Mouse (Mus musculus): Measurements from ENCODE around the gene Kdm6b.
"Not testable (repeated sequence)": the region's sequence is repeated elsewhere in the genome, so short reads cannot be mapped to it uniquely, and the experiment has no call there.

The Kdm6b gene

DNA sequence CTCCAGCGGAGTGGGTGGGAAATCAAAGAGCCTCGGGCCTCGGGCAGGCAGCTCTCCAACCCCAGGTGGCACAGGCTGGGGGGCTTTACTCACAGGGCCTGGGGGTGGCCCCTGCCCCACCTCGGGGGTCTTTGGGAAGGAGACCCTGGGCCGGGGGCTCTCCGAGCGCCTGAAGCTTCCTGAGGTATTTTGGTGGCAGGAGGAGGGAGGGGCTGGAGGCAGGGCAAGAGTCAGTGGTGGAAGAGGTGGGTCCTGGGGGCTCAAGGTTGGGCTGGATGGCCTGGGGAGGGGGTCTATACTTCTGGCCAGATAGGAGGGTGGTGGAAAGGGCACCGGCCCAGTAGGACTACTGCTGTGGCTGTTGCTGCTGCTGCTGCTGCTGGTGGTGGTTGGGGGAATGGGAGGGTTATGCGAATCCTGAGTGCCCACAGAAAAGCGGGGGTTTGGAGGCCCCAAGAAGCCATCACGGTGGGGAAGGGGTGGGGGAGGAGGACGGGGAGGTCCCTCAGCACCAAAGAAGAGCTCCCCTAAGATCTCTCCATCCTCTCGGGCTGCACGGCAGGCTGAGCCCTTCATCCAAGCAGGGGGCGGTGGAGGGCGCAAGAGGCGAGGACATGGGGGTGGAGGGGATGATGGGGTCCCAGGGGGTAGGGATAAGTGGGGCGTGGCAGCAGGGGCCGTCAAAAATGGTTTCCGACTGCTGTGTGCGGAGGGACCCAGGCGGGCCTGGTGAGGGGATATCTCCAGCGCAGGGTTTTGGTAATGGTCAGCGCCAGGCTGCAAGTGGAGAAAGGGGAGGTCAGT lies 7.9 kb downstream of the Kdm6b start:
- no peak for DNase-seq

DNA sequence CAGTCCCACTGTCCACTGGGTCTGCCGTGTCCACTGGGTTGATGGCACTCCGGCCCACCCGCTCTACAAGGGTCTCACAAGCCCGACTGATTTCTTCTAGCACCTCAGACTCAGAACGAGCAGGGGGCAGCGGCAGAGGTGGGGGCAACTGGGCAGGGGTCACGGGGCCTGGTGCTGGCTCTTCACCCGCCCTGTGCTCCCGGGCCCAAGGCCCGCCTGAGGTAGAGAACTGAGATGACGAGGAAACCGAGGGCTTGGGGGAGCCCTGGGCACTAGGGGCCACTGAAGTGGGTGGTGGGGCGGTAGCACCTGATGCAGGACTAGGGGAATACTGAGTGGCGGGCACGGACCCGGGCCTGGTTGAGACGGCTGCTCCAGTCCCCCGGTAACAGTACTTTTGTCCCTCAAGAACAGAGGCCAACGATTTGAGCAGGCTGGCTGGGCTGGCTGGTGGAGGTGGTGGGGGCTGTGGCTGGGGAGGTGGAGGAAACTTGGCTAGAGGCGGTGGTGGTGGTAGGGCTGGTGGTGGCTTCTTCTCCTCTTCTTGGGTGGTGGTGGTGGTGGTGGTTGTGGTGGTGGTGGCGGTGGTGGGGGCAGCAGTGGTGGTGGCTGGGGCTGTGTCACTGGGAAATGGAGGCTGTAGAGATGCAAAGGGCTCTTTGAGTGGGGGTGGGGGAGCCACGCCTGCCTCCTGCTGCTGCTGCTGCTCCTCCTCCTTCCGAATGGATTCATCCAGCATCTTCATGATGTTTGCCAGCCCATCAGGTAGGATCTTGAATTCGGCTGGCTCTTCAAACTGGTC lies 8.7 kb downstream of the Kdm6b start:
- no peak for DNase-seq

DNA sequence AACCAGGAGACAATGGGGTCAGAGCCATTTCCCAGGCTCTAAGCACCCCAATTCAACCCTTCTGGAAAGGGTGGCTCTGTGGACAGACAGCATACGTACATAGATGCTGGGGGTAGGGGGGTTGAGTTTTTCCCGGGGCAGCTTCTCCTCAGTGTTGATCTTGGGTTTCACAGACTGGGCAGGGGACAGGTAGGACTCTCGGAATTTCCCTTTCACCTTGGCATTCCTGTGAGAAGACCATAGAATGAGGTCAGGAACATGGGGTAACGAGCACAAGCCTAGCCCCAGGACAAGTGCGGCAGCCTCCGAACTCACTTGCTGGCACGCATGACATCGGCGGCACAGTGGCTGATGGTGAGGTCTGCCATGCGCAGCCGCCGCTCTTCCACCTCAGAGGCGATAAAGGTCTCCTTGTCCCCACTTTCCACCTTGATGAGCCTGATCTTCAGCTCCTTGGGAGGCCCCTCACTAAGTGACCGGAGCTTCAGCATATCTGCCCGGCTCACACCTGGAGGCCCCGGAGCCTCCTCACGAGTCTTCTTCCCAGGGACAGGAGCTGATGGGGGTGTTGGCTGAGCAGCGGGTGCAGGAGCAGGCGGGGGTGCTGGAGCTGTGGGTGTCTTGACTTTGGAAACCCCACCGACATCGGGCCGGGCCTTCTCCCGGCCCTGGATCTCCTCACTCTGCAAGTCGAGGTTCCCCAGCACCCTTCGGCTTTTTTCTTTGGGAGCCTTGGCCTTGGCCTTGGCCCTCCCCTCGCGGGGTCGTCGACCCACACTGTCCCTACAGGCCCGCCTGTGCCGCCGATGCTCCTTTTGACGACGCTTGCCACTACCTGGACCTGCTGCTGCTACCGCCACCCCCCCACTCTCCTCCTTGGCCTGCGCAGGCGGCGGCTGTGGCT lies 9.5 kb downstream of the Kdm6b start:
- DNase-seq: no peak

DNA sequence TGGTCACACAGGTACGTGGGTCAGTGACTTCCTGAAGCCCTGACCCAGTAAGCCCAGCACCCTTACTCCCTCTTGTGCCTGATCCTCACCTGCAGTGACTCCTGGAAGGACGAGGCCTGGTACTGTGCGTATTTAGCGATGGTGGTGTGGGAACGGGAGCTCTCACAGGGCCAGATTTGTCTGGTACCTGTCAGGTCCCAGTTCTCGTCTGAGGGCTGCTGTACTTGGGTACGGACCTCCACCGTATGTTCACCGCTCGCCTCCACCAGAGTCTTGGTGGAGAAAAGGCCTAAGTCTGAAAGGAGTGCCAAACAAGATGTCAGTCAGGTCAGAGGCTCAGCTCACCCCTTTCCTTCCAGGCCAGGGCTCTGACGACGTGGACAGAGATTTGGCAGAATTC lies 11.5 kb downstream of the Kdm6b start:
- no peak for DNase-seq

DNA sequence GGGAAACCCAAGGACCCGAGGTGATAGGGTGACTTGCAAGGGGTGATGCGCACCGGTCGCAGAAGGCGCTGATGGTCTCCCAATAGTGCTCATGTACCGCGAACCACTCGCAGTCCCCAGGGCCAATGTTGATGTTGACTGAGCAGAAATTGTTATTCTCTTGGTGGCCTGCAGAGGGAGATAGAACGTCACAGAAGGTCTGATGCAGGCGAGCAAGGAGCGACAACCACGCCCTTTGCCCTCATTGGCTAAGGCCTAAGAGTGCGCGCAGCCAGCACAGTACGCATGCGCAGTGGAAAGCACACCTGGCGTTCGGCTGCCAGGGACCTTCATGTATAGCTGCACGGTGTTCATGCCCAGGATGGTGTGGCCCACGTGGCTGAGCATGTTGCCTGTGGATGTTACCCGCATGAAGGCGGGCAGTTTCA lies 12.3 kb downstream of the Kdm6b start:
- peak; percentile 95 for DNase-seq

DNA sequence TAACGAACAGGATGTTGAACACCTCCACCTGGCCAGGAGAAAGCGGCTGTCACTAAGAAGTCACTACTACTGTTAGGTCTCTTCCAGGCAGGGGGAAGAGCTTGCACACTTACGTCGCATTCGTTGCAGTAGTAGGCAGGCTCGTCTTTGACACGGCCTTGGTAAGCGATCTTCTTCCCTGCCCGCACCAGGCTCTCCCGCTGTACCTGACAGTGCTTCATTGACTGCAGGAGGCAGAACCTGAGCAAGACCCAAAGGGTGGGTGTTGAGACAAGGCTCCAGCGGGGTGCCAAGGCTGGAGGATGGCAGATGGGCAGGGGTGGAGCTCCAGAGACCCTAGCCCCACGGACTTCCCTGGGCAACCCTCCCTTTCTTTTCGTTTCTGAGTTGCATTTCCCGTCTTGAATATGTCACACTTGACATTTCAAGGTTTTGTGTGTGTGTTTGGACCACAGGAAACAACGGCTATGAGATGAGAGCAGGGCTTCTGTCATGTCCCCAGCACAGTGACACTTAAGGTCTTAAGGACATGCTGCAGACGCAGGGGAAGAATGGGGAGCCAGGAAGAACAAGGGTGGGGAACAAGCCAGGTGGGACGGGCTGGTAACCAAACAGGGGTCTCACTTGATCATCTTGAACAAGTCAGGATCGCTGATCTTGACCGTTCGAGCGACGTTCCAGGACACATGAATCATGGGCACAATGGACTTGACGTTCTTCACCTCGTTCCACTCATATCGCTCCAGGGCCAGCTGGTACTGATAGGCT lies 13.2 kb downstream of the Kdm6b start:
- no peak for DNase-seq

DNA sequence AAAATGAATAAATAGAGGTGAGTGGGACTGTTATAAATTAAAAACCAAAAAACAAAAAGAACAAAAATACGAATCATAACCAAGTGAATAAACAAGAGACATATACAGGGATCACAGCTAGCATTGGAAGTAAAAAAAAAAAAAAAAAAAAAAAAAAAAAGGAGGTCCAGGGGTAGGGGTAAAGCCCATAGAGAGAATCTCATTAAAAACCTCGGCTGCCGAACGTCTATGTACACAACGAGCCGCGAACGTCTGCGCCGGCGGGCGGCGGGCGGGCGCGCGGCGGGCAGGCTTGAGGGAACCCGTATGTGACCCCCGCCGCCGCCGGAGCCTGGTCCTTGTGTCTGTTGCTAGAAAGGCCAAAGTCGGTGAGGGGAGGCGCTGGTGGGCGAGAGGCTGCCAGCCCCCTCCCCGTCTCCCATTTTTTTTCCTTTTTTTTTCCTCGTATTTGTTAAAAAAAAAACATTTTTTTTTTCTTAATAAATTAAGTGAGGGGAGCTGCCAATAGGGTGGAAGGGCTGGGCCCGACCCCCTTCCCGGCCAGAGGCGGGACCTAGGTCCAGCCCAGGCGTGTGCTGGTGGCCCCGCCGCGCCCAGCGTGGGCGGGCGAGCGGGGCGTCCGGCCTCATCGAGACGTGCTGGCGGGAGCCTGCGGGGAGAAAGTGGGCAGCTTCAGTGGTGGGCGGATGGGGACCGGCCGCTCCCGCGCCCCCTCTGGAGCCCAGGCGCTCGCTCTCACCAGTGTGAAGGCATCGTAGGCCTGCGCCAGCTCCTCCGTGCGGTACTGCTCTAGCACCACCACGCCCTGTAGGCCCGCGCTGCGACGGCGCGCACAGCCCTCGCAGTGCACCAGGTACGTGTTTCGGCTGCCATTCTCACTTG lies 14.0 kb downstream of the Kdm6b start:
- DNase-seq: no peak

DNA sequence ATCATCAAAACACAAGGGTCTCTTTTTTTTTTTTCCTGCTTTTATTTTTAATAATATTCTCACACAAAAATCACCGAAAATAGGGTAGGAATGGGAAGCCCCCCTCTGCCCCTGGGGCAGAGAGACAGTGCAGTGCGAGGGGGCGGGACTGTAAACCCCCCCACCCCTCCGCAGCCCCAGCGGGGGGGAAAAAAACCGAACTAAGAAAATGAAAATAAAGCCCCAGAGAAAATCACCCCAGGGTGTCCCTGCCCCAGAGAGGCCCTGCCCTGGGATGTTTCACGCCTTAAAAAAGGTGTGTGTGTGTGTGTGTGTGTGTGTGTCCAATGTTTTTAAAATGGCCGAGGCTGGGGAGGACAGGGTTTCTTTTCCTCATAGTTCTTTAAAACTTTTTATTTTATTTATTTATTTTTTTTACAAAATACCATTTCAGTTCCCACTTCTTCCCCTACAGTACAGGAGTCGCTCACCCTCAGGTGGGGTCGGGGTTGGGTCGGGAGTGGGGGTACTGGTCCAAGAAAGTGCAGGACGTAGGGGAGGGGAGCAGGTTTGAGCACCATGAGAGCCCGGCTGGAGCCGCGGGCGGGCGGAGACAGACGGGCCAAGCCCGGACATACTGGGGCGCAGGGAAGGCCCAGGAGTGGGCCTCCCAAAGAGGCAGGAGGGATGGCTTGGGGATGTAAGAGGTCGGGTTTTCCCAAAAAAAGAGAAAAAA lies 14.8 kb downstream of the Kdm6b start:
- no peak for DNase-seq

DNA sequence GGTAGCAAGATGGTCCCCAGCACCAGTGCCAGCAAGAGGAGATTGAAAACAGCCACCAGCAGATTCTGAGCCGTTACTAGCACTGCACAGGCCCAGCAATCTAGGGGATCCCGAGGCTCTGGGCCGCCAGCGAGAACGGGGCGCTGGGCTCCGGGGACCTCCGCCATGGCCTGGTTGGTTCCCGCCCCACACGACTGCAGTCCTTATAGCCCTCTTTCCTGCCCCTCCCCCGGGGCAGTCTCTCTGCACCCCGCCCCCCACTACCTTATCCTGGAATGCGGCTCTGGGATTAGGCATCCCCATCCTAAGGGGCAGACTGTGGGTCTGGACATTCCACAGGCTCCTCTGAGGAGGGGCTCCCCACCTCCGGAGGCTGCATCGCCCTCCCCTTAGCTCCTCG lies 15.4 kb downstream of the Kdm6b start, which contains the start of gene Tmem88:
Tmem88 (minus strand) TSS at position 176 of the 400 bp plus-strand sequence.
- no peak for DNase-seq

DNA sequence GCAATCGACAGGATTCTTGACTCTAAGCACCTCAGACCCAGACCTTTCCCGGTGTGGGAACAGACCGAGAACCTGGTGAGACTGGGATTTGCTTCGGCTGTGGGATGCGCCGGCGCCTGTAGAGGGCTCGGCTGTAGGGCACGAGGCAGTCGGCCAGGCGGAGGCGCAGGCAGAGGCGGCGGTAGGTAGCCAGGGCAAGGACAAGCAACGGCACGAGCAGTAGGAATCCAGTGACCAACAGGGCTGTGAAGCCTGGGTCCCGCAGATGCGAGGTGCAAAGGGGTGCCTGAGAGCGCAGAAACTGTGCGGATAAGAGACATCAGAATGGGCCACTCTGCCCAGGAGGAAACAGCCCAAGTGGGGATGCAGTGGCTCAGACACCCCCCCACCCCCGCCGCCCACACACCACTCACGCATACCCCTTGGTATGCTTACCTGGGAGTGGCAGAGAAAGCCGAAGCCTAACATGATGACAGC lies 15.9 kb downstream of the Kdm6b start:
- no peak for DNase-seq

DNA sequence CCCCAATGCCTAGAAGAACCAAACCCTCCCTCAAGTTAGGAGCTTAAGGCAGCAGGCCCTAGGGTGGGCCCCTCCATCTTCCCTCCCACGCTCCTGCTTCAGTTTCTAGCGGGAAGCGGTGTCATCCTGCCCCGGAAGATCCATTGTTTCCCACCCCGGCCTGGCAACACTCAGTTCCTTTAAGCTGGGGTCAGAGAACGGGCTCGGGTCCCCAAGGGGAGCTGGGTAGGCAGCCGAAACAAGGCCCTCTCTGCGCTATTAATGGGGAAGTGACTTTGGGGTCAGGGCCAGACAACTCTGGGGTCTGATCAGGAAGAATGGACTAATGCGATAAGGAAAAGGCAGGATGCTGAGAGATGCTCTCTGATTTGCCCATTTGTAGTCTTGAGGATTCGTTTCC lies 16.7 kb downstream of the Kdm6b start:
- no peak for DNase-seq

DNA sequence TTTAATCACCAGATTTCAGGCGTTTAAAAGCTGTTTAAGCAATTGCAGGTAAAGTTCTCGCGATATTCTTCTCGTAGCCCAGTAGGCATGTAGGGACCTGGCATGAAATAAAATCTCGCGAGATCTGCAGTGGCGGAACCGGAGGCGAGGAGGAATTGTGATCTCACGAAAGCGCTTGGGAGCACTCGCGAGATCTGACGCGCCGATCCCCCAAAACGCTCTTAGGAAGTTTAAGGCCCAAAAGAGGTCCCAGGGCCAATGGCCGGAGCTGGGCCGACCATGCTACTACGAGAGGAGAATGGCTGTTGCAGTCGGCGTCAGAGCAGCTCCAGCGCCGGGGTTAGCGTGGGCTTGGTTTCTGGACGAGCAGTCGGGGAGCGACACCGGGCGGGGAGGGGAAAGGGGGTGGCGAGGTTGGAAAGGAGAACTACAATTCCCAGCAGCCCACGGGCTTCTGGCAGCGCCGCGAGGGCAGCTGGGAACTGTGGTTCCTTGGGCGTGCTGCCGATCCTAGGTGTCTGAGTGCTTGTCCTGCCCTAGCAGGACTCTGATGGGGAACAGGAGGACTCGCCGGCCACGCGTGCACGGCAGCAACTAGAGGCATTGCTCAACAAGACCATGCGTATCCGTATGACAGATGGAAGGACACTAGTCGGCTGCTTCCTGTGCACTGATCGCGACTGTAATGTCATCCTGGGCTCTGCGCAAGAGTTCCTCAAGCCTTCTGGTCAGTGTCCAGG lies 17.7 kb downstream of the Kdm6b start:
- peak; percentile 97 for DNase-seq

DNA sequence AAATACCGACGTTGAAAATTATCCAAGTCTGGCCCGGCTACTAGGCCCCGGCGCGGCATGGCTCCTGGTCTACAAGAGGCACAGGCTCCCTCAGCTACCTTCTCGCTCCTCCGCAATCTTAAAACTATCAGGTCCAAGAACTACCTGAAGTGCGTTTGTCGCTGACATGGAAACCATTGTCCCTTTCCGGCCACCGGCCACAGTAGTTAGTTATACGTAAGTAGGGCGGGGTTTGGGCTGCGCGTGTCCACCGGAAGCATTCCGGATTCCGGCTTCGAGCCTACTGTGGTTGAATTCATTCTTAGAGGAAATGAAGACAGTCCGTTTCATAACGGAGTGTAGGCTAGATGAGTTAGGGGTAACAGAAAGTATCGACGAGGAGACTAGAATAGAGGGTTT lies 18.2 kb downstream of the Kdm6b start, which contains the start of the genes Naa38 and Cyb5d1:
Naa38 (plus strand) TSS at position 253 of the 399 bp plus-strand sequence.
Cyb5d1 (minus strand) TSS at position 397 of the 399 bp plus-strand sequence.
- DNase-seq: peak; percentile 94

DNA sequence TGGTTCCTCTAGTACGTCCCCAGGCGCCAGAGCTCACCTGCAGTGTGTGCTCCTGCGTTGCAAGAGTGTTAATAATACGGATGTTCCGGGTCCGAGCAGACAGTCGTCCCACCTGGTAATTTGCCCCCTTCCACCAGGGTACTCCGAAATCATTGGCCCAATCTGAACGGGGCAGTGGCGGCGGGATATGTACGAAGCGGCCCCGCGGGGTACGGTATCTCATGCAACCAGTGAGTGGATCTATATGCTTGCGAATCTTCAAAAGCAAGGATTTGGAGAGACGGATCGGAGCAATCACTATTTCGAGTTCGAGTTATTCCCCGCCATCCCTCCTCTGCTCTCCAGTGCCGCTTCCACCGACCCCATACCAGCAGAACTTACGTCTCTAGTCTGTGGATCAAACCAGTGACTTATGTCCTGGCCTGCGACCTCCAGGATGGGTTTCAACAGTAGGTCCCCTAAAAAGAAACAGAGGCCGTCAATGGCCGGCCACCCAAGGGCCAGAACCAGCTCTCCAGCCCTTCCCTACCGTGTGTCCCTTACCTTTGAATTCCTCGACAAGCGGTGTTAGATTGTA lies 18.8 kb downstream of the Kdm6b start:
- not testable (repeated sequence) for DNase-seq

DNA sequence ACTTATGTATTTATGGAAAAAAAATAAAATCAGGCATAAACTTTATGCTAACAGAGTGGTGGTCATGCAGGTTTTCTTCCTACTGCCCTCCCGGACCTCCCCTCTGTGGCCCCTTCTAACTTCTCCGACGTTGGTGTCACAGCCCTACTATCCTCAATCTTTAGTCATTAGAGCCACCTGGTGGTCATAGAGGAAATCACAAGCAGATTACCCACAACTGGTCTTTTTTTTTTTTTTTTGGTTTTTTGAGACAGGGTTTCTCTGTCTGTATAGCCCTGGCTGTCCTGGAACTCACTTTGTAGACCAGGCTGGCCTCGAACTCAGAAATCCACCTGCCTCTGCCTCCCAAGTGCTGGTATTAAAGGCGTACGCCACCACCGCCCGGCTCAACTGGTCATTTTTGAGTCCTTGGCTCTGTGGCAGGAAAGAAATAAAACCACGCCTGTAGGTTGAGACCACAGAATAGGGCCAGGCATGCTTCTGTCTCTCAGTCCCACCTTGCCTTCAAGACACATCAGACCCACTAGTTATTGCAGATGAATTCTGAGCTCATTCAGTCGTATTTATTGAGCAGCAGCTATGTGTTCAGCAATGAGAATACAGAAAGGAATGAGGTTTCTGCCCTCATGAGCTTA lies 23.0 kb downstream of the Kdm6b start:
- DNase-seq: peak; percentile 62

DNA sequence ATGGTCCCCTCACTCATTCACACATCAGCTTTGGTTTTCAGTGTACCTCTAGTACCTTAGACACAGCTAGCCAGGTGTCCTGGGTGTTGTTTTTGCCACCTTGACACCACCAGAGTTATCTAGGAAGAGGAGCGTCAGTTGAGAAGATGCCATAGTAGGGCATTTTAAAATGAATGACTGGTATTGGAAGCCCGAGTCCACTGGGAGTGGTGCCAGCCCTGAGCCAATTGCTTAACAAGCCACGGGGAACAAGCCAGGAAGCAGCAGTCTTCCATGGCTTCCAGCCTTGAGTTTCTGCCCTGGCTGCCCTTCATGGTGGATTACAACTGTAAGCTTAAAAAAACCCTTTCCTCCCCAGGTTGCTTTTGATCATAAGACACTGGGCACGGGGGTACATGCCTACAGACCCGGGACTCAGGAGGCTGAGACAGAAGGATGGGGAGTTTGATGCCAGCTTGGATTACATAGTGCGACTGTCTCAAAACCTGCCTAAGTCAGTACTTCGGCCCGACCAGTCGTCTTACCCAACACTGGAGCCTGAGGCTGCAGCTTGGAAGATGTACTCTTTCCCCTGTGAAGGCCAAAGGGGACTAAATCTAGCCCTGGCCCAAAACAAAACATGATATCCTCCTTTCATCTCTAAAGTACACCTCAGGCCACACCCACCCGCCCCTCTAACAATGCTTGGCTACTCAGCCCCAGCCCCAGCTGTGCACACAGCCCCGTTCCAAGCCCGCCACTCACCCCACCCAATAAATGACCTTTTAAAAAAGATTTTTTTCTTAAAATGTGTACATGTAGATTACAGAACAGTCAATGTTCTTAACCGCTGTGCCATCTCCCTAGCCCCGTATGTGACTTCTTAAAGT lies 23.7 kb downstream of the Kdm6b start:
- no peak for DNase-seq

DNA sequence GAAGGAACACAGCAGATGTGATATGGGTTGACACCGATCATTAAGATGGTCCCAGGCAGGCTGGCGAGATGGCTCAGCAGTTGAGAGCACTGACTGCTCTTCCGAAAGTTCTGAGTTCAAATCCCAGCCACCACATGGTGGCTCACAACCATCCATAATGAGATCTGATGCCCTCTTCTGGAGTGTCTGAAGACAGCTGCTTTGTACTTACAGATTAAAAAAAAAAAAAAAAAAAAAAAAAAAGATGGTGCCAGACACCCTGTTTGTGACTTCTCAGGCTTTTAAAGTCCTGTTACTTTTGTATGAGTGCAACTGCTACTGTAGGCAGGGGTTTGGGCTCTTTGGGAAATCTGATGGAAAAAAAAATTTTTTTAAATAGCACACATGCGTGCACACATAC lies 24.8 kb downstream of the Kdm6b start:
- DNase-seq: no peak
